In genomic region chr14:23407051-23407450, GRCm38 (mm10) we compare ENCODE assay signal across 7 mouse cellular contexts.
"Had no signal": no experiment of that assay in that cellular context is flagged by ENCODE, and none has a peak within 500 bp of the region (broad histone marks: within the 10 kb centered on the region; RNA-seq: fewer than 3 reads in every experiment).

No protein-coding gene starts in this region.

- DNase-seq: liver, postnatal 0 days; lung, adult 2 months; lung, postnatal 14 days; lung, postnatal 36 days; thymus, adult 18-20 months; thymus, postnatal 14 days; thymus, postnatal 36 days had no signal
